Mouse (Mus musculus) telencephalon, adult 2 months (tissue): ENCODE results near the gene Mtmr10.

ENCODE experiments used
- DNase-seq: peaks from one replicate; pipeline ENCODE4 v3.0.0-alpha.2; 2011; ENCODE audit warnings: low read depth, low spot score

Gene Mtmr10

DNA sequence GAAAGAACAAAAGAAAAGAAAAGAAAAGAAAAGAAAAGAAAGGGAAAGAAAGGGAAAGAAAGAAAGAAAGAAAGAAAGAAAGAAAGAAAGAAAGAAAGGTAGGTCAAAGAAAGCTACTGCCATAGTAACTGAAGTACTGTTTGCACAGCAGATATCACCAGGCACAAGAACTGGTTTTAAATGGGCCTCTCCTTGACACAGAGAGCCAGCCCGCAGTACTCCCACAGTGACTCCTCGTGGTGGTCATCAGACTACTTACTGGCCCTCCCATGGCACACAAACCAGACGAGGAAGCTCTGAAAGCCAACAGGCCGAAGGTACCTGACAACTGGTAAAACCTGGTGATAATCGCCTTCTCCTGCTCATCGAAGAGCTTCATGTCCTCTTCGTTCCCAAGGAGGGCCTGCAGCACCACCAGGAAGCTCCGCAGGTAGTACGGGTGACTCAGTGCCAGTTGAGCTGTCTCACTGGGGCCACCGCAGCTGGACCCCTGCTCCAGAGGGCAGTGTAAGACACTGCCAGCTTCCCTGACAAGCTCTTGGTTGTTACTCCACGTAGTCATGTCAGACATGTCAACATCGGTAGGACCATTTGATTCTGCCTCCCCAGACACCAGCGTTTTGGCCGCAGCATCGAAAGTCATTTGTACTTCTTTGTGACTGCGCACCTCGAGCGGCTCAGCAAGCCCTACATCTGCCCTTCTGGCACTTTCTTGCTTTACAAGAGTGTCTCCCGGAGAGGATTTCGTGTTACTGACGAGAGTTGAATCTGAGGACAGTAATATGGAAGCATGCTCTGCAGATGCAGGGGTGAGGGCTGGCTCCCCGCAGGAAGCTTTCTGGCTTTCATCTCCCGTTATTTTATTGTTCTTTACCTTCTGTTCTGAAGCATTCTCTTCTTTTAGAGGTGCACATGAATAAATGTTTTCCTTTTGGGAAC is 84.8 kb downstream of the Mtmr10 start:
- DNase-seq, result no peak

DNA sequence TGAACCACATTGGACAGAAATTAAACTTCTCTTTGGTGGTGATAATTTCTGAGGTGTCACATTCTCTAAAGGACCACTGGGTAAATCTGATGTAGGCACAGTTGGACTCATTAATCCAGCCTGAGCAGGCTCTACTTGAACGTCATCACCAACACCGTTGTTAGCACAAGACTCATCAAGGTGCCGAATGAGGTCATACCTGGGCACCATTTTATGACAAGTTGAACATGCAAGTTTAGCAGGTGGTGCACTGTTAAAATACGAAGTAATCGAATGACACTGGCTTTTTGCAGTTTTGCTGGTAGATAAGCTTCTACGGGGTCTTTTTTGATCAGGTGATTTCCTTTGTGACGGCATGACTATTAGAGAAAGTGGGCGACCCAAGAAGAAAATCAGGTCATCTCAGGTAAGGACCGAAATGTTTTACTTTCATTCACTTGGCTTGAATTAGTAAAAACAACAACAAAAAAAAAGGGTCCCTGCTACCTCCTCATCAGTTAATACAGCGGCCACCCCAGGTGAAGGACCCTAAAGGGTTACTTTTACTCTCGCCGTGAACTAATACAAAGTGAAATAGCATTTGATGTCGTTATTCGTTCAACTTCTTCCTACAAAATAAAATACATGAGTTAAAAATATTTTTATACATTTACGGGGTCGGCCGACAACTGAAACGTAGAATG is 85.8 kb downstream of the Mtmr10 start:
- no peak for DNase-seq

GRCm38 (mm10) chr7:64373830-64374562 is 86.5 kb downstream of the Mtmr10 start, which contains the start of gene Fan1:
Gene Fan1, minus strand, starts transcription at chr7:64374095.
- DNase-seq, result peak; percentile 80
